Mouse (Mus musculus) T-helper 2 cell (primary cell): ENCODE results near the gene Mbd3.

Source experiments
- in situ Hi-C: fragments of 300-600 bp; cut with MboI, MseI; formaldehyde crosslinking; loops from one replicate; pipeline ENCODE4 v1.15.1; 2025; ENCODE audit warnings: high pct_unique_total_duplicates

The Mbd3 gene

GRCm38 (mm10) chr10:80396822-80397523 is 2.4 kb downstream of the Mbd3 start:
- in situ Hi-C loops: no loop called here

- in situ Hi-C loops: no loop called here
These were observed 4.2 kb downstream of the Mbd3 start for GRCm38 (mm10) chr10:80395025-80395627.

GRCm38 (mm10) chr10:80392687-80393086 is 6.7 kb downstream of the Mbd3 start:
- in situ Hi-C loops: no loop called here

DNA sequence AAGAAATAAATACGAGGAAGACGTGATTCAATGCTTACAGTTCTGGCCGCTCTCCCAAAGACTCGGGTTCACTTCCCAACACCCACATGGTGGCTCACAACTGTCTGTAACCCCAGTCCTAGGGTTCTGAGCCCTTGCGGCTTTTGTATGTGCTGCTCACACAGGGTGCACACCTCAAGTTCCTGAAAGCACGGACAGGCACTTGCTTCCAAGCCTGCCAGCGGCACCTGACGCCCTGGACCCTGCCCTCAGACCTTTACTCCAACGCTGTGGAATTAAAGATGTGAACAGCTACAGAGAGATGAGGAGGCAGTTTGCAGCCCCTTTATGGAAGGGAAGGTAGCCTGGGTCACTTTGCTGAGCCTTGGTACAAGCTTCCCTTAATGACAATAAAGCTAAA is 8.7 kb downstream of the Mbd3 start:
- in situ Hi-C loops: no loop called here

DNA sequence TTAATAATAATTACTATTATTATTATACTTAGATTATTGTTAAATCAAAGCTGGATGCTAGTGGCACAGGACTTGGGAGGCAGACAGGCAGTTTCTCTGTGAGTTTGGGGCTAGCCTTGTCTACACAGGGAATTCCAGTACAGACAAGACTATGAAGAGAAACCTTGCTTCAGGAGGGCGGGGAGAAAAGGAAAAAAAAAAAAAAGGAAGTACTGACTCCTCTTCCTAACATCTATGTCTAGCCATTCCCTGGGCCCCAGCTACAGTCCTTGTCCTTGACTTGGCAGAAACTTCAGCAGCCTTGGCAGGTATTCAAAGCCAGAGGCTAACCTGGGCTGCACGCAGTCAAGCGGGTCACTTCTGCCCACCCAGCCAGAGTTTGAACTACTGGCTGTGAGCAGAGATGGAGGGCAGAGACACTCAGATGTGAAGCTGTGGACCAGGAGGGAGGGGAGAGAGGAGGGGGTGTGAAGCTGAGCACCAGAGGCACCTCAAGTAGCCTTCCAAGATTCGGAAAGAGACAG is 10.1 kb downstream of the Mbd3 start:
- in situ Hi-C loops: no loop called here

DNA sequence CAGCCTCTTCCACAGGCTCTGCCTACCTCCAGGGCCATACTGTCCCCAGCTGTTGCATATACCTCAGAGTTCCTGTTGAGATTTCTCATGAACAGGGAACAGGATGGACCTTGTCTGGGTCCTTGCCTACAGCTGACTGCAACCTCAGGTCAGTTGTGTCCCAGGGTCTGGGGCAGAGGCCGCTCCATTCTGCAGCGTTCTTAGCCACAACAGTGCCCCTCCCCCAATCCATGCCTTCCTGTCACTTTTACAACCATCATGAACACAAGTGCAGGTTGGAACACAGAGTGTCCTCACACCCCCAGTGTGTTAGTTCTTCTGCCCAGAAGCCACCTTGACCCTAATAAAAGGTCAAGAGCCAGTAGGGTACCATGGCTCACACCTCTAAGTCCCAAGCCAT is 10.6 kb downstream of the Mbd3 start:
- in situ Hi-C loops: no loop called here

- in situ Hi-C loops: no loop called here
These were observed 11.8 kb downstream of the Mbd3 start, which contains the start of gene Mex3d for GRCm38 (mm10) chr10:80387522-80387959. Gene Mex3d, minus strand, starts transcription at chr10:80387659.

DNA sequence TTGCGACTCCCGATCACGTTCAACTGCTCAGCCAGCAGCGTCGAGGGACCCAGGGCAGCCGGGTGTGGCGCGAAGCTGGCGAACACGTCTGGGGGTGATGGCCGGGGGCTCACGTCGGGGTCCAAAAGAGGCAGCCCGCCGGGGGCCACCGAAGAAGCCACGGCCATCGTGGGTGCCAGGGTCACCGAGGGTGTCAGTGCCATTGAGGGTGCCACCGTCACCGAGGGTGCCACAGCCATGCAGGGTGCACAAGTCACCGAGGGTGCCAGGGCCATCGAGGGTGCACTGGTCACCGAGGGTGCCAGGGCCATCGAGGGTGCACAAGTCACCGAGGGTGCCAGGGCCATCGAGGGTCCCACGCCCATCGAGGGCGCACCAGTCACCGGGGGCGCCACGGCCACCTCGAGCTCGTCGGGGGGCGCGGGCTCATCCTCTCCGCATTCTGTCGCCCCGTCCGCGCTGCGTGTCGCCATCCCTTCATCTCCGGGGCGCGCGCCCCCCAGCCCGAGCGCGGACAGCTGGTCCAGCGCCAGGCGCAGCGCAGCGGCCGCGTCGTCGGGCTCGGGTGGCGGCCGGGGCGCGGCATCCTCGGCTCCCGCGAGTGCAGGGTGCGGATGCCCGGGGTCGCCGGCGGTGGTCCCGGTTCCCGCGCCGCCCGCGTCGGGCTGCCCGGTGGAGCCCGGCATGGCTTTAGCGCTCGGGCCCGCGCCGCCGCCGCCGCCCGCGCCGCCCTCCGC is 12.4 kb downstream of the Mbd3 start:
- in situ Hi-C loops: no loop called here

DNA sequence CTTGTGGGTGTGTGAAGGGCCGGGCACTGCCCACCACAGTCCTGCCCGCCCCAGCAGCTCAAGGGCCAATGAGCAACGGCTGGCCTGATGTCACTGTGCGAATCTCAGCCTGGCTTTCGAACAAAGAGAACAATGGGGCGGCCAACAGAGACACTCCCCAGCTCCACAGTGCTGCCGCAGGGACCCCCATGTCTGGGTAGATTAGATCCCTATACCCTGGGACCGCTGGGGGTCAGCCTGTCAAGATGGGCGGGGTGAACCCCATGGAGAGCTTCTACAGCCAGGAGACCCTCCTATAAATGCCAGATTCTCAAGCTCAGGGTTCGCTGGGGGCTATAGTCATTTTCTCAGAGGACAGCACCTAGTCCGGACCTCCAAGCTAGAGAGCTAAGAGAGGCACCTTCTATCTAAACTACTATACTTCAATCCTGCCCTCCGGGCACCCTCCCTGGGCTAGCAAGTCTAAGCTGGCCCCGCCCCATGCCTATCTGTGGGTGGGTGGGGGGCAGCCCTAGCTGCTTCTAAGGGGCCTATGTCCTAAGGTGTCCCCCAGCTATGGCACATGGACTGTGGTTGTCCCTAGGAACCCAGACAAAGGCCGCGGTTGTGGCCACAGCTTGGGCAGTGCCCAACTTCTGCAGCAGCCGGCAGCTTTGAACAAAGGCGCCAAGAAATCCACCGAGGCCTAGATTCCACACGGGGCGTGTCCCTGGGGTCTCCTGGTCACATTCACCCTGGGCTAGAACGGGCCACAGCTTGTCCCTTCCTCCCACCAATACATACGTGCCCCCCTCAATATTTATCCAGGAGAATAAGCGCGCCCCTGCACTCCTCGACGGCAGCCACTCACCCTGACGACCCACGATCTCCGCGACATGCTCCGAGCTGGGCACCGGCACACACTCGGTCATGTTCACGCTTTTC is 13.3 kb downstream of the Mbd3 start:
- in situ Hi-C loops: no loop called here

DNA sequence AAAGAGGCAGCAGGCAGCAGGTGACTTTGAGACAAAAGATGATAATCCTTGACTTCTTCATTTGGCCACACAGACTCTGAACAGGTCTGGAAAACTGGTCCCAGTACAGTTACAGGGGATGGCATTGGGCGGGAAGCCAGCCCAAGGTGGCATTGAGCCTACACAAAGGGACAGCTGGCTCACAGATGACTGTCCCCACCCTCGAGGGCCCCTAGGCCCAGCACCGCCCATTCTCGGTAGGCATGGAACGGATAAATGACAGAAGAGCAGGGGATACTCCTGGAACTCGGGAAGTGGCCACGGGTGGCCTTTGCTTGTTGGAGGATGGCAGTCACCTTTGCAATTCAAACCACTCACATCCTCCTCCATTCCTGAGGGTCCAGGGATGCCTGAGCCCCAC is 14.0 kb downstream of the Mbd3 start:
- in situ Hi-C loops: no loop called here

- in situ Hi-C loops: no loop called here
These were observed 14.6 kb downstream of the Mbd3 start for GRCm38 (mm10) chr10:80384709-80385108.

GRCm38 (mm10) chr10:80384115-80384639 is 15.2 kb downstream of the Mbd3 start:
- in situ Hi-C loops: no loop called here

- in situ Hi-C loops: no loop called here
These were observed 15.9 kb downstream of the Mbd3 start for GRCm38 (mm10) chr10:80383431-80383830.

DNA sequence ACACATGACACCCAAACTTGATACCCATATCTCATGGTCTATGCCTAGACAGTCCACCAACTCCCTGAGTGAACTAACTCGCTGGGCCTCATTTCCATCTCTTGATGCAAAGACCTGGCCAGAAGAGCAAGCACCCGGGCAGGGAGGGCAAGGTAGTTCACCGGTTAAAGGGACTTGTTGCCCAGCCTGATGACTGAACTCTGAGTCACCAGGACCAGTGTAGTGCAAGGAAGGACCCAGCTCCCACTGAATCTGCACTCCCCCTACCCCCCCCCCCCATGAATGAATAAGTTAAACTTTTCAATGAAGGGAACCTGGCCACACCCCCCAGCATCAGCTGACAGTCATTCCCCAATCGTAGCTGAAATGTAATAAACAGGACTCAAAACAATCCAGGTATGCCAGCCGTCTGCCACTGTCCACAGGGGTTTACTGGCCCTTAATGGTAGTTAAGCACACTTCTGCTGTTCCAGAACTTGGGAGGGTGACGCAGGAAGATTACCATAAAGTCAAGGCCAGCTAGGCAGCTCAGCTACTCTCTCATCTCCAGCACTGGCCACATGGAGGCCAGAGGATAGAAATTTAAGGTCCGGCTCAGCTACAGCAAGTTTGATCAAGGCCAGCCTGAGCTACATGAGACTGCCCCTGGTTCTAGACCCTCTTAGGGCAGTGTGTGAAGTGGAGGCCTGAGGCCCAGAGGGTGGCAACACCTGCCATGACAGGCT is 16.5 kb downstream of the Mbd3 start:
- in situ Hi-C loops: no loop called here

DNA sequence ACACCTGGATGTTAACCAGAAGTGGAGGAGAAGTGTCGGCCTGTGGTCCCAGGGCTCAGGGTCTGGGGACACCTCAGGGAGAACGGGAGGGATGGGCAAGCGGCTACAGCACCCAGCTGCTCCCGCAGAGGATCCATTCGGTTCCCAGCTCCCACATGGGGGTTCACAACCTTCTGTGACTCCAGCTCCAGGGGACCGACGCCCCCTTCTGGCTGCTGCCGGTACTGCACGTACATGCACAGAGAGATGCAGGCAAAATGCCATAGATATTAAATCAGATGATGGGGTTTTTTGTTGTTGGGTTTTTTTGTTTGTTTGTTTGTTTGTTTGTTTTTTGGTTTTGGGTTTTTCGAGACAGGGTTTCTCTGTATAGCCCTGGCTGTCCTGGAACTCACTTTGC is 21.6 kb downstream of the Mbd3 start:
- in situ Hi-C loops: no loop called here

DNA sequence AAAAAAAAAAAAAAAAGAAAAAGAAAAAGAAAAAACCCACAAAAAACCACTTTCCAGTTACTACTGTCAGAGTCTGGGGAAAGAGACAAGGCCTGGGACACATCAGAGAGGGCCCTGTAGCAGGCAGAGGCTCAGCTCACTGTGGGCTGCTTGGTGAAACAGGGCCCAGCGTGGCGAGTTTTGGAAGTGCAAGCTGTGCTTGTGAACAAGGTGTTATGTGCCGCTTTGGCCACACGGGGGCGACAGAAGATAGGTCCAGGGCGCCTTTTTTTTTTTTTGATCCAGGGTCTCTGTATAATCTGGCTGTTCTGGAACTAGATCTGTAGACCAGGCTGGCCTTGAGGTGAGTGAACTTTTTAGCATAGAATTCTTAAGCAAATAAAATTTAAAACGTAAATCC is 23.2 kb downstream of the Mbd3 start:
- in situ Hi-C loops: no loop called here

- in situ Hi-C loops: no loop called here
These were observed 25.3 kb downstream of the Mbd3 start for GRCm38 (mm10) chr10:80374063-80374462.

GRCm38 (mm10) chr10:80372706-80373105 is 26.6 kb downstream of the Mbd3 start:
- in situ Hi-C loops: no loop called here

GRCm38 (mm10) chr10:80371983-80372382 is 27.4 kb downstream of the Mbd3 start:
- in situ Hi-C loops: no loop called here

- in situ Hi-C loops: no loop called here
These were observed 27.9 kb downstream of the Mbd3 start for GRCm38 (mm10) chr10:80371411-80371966.
